Mouse (Mus musculus) limb, embryonic 12.5 days (tissue): ENCODE data around the gene Eid2. TPM values are rescaled to one million over a fixed set of nuclear protein-coding genes. Genes with fewer than 3 reads are reported as not detected.
A peak's percentile ranks its signal among the peaks of the same experiment; 100 is the strongest.
"Not testable (repeated sequence)": the region's sequence is repeated elsewhere in the genome, so short reads cannot be mapped to it uniquely, and the experiment has no call there.

Source experiments
- ATAC-seq: fragments of 200-750 bp; cut with Nextera tagmentation; 2 replicates; pipeline ENCODE4 v1.8.0; 2017; ENCODE audit warnings: low read depth, moderate TSS enrichment; ENCODE audit not compliant: insufficient number of reproducible peaks, insufficient read depth, low FRiP score, low TSS enrichment
- H3K27ac ChIP-seq: fragments of 300-500 bp; sonication (generic); 2 replicates; pipeline ENCODE4 v1.5.1; 2016; ENCODE audit warnings: mild to moderate bottlenecking, moderate library complexity
- H3K27me3 ChIP-seq: fragments of 300-500 bp; sonication (generic); 2 replicates; pipeline ENCODE4 v1.6.1; 2016; ENCODE audit warnings: mild to moderate bottlenecking, moderate library complexity
- H3K36me3 ChIP-seq: fragments of 300-500 bp; sonication (generic); 2 replicates; pipeline ENCODE4 v1.6.1; 2016; ENCODE audit warnings: mild to moderate bottlenecking, moderate library complexity
- H3K4me1 ChIP-seq: fragments of 300-500 bp; sonication (generic); replicated peaks from 2 replicates; pipeline ENCODE4 v1.6.1; 2016
- H3K4me2 ChIP-seq: fragments of 300-500 bp; sonication (generic); 2 replicates; pipeline ENCODE4 v1.6.1; 2016; ENCODE audit warnings: mild to moderate bottlenecking, moderate library complexity
- H3K4me3 ChIP-seq: fragments of 300-500 bp; sonication (generic); replicated peaks from 2 replicates; pipeline ENCODE4 v1.5.1; 2016; ENCODE audit warnings: mild to moderate bottlenecking
- H3K9ac ChIP-seq: fragments of 300-500 bp; sonication (generic); replicated peaks from 2 replicates; pipeline ENCODE4 v1.6.1; 2016; ENCODE audit warnings: mild to moderate bottlenecking, moderate library complexity
- H3K9me3 ChIP-seq: fragments of 300-500 bp; sonication (generic); 2 replicates; pipeline ENCODE4 v1.6.1; 2016; ENCODE audit warnings: mild to moderate bottlenecking, moderate library complexity
- WGBS: fragments of 180-500 bp; shearing (Covaris S2); methylation state at CpG from one replicate; pipeline ENCODE4 v1.1.7; 2016; 5-methylcytosine and 5-hydroxymethylcytosine counted together
- polyA plus RNA-seq: library from polyadenylated mRNA; unstranded; fragments of >200 nt; fragmentation: Nextera tagmentation; extraction: Ambion mirVana; gene quantifications from 2 replicates; pipeline ENCODE4 v1.2.1, GENCODE M21; 2016

Eid2 gene
- polyA plus RNA-seq, result 5.4 and 18.9 TPM in 2 replicates

GRCm38 (mm10) chr7:28267129-28268041, at the start of gene Eid2:
Gene Eid2, plus strand, starts transcription at chr7:28267881.
- peak within 1 kb of the TSS; percentile 92 for H3K27ac ChIP-seq
- H3K4me3 ChIP-seq, result peak within 1 kb of the TSS; percentile 92
- ATAC-seq, result peak; percentile 83
- H3K9ac ChIP-seq, result peak within 1 kb of the TSS; percentile 97
- H3K27me3 ChIP-seq, result no peaks in the 10 kb centered on the region
- WGBS, result 8% methylated on average over 57 of the region's 57 CpGs
- H3K36me3 ChIP-seq, result peaks cover 25% of the 10 kb centered on the region
- peak within 1 kb of the TSS; percentile 79 for H3K4me2 ChIP-seq
- H3K9me3 ChIP-seq, result peaks cover 11% of the 10 kb centered on the region; the same call in 1 of the 2 replicates
- peaks cover 7% of the 10 kb centered on the region; the same call in 1 of the 2 replicates for H3K4me1 ChIP-seq

GRCm38 (mm10) chr7:28218951-28219740, 48.5 kb upstream of the Eid2 start:
- H3K9me3 ChIP-seq, H3K36me3 ChIP-seq, H3K4me2 ChIP-seq, H3K27ac ChIP-seq, H3K4me3 ChIP-seq, H3K27me3 ChIP-seq, ATAC-seq, H3K9ac ChIP-seq, H3K4me1 ChIP-seq: not testable (repeated sequence)
- 89% methylated on average over 20 of the region's 20 CpGs for WGBS

- H3K4me3 ChIP-seq, ATAC-seq, H3K9ac ChIP-seq, H3K27ac ChIP-seq, H3K27me3 ChIP-seq, H3K36me3 ChIP-seq, H3K4me1 ChIP-seq, H3K4me2 ChIP-seq: not testable (repeated sequence)
- H3K9me3 ChIP-seq, result peaks cover 12% of the 10 kb centered on the region; the same call in 1 of the 2 replicates
- WGBS, result 79% methylated on average over 4 of the region's 4 CpGs
Measured at GRCm38 (mm10) chr7:28226836-28227235, 40.8 kb upstream of the Eid2 start.

DNA sequence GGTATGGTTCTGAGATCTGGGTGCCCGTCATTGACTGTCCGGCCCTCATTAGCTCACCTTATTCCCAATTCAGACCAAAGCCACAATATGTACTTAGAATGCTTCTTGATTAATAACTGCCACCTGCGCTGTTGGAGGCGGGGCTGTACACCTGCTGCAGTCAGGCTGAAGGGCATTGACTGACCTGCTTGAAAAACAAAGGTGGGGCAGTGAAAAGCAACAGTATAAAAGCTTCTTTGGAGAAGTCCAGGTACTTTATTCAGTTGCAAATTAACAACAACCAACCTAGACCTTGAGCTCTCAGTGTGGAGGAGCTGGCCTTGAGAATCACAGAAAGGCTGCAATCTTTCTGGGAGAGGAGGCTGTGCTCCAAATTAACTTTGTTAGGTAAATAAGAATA, 40.3 kb upstream of the Eid2 start:
- not testable (repeated sequence) for ATAC-seq, H3K4me2 ChIP-seq, H3K4me1 ChIP-seq, H3K36me3 ChIP-seq, H3K27me3 ChIP-seq, H3K4me3 ChIP-seq, H3K27ac ChIP-seq, H3K9ac ChIP-seq
- WGBS, result 91% methylated on average over 4 of the region's 4 CpGs
- peaks cover 12% of the 10 kb centered on the region; the same call in 1 of the 2 replicates for H3K9me3 ChIP-seq

DNA sequence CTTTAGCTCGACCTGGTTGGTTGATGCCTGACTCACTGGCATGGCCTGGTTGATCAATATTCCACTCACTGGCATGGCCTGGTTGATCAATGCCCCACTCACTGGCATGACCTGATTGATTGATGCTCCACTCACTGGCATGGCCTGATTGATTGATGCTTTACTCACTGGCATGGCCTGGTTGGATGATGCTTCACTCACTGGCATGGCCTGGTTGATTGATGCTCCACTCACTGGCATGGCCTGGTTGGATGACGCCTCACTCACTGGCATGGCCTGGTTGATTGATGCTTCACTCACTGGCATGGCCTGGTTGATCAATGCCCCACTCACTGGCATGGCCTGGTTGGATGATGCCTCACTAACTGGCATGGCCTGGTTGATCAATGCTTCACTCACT, 23.7 kb upstream of the Eid2 start:
- H3K4me2 ChIP-seq, H3K27ac ChIP-seq, H3K9ac ChIP-seq, H3K27me3 ChIP-seq, H3K36me3 ChIP-seq, H3K4me3 ChIP-seq, H3K9me3 ChIP-seq, ATAC-seq, H3K4me1 ChIP-seq: not testable (repeated sequence)
- 74% methylated on average over 2 of the region's 2 CpGs for WGBS

GRCm38 (mm10) chr7:28248957-28249356, 18.7 kb upstream of the Eid2 start:
- H3K4me1 ChIP-seq, result no peaks in the 10 kb centered on the region
- no peaks in the 10 kb centered on the region for H3K36me3 ChIP-seq
- H3K4me3 ChIP-seq, result no peak overlapping the region
- ATAC-seq, result no peak
- no peak overlapping the region for H3K9ac ChIP-seq
- no peak overlapping the region for H3K27ac ChIP-seq
- WGBS, result 83% methylated on average over 3 of the region's 3 CpGs
- no peak overlapping the region for H3K4me2 ChIP-seq
- 0 out of 2 replicates have a peak, but pooled peaks cover 5% of the 10 kb centered on the region for H3K9me3 ChIP-seq
- no peaks in the 10 kb centered on the region for H3K27me3 ChIP-seq

DNA sequence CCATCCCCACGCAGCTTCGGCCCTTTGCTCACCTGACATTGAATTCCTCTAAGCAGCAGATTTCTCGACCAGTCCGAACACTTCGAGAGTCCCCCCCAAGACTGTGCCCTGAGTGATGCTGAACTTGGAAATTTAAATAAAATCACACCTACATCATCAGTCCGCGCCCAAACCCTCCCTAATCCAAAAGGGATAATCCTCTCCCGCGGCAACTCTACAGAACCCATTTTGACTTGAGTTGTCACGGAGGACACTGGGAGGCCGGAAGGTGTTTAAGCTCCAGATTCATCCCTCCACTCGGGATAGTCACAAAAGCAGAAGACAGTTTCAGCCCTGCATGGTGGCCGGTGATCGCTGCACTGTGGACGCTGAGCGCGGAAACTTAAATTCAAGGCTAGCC, 15.7 kb upstream of the Eid2 start:
- H3K36me3 ChIP-seq, result no peaks in the 10 kb centered on the region
- H3K4me2 ChIP-seq, result no peak overlapping the region
- H3K27me3 ChIP-seq, result no peaks in the 10 kb centered on the region
- H3K9ac ChIP-seq, result no peak overlapping the region
- ATAC-seq, result no peak
- H3K27ac ChIP-seq, result no peak overlapping the region
- peaks cover 10% of the 10 kb centered on the region; the same call in 1 of the 2 replicates for H3K9me3 ChIP-seq
- H3K4me1 ChIP-seq, result no peaks in the 10 kb centered on the region
- WGBS, result 89% methylated on average over 17 of the region's 17 CpGs
- no peak overlapping the region for H3K4me3 ChIP-seq

DNA sequence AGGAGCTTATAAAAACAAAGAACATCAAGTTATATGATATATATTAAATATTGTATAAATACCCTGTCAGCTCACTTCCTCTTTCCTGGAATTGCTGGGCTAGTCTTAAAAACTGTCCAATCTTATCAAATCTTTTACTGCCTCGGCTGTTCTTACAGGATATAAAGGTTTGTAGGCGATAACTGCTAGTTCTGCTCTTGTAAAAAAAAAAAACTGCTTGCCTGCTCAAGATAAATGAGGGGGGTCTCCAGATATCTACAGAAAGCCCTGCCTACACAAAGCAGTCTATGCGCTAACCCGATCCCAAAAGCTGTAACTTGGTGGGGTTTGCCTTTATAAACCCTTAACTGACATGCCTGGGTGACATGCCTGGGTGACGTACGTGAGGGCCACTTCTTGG, 13.1 kb upstream of the Eid2 start:
- no peak overlapping the region for H3K9ac ChIP-seq
- no peak overlapping the region for H3K27ac ChIP-seq
- H3K9me3 ChIP-seq, result peaks cover 6% of the 10 kb centered on the region; the same call in 1 of the 2 replicates
- ATAC-seq, result no peak
- no peak overlapping the region for H3K4me3 ChIP-seq
- H3K4me1 ChIP-seq, result no peaks in the 10 kb centered on the region
- H3K27me3 ChIP-seq, result no peaks in the 10 kb centered on the region
- no peak overlapping the region for H3K4me2 ChIP-seq
- no peaks in the 10 kb centered on the region for H3K36me3 ChIP-seq
- WGBS, result 88% methylated on average over 6 of the region's 6 CpGs

DNA sequence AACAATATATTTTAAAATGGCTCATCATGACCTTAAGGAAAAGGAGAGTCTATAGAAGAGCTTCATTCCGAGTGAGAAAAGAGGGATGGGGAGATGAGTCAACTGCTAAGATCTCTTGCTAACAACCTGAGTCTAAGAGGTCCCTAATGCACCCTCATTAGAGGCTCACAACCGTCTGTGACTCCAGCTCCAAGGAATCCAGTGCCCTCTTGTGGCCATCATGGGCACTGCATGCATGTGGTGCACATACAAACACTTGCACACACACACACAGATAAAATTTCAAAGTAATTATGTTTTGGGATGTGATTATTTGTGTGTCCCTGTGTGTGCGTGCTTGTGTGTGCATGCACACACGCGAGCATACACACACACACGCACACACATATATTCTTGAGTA, 12.2 kb upstream of the Eid2 start:
- H3K9me3 ChIP-seq, result peaks cover 6% of the 10 kb centered on the region; the same call in 1 of the 2 replicates
- no peak overlapping the region for H3K27ac ChIP-seq
- H3K4me3 ChIP-seq, result no peak overlapping the region
- ATAC-seq, result no peak
- no peaks in the 10 kb centered on the region for H3K4me1 ChIP-seq
- 77% methylated on average over 6 of the region's 6 CpGs for WGBS
- no peak overlapping the region for H3K9ac ChIP-seq
- H3K4me2 ChIP-seq, result no peak overlapping the region
- H3K36me3 ChIP-seq, result no peaks in the 10 kb centered on the region
- no peaks in the 10 kb centered on the region for H3K27me3 ChIP-seq

DNA sequence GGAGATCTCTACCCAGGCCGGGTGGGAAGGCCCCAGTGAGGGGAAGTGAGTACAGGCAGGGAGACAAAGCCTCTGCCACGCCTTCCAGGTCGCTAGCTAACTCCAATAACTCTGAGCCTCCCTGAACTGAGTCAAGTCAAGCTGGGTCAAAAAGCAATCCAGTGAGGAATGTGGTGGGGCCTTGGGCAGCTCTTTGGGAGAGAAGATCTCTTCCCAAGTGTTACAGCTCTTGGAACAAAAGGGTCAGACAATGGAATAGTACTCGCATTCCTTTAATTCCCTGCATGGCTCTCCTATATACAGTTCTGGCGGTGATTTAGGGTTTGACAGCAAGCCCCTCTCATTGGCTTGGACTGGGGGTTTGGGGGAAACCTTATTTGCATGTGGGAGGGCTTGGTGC, 4.8 kb upstream of the Eid2 start:
- Histone ChIP-seq H3K4me2 (no peak overlapping the region), H3K9me3 (no peaks in the 10 kb centered on the region), H3K27me3 (no peaks in the 10 kb centered on the region), H3K4me1 (no peaks in the 10 kb centered on the region), H3K27ac (no peak overlapping the region), H3K9ac (no peak overlapping the region), H3K4me3 (no peak overlapping the region), H3K36me3 (no peaks in the 10 kb centered on the region)
- 58% methylated on average over 5 of the region's 5 CpGs for WGBS
- ATAC-seq, result no peak

GRCm38 (mm10) chr7:28263786-28264185, 3.9 kb upstream of the Eid2 start:
- Histone ChIP-seq H3K4me3 (no peak overlapping the region), H3K36me3 (no peaks in the 10 kb centered on the region), H3K9ac (no peak overlapping the region), H3K27ac (no peak overlapping the region), H3K27me3 (no peaks in the 10 kb centered on the region), H3K4me2 (no peak overlapping the region), H3K9me3 (no peaks in the 10 kb centered on the region), H3K4me1 (0 out of 2 replicates have a peak, but pooled peaks cover 5% of the 10 kb centered on the region)
- no peak for ATAC-seq
- WGBS, result 6% methylated on average over 13 of the region's 15 CpGs
